Mouse (Mus musculus) gastrocnemius, postnatal 14 days (tissue): Measurements from ENCODE around the gene Ebi3. TPM values are rescaled to one million over a fixed set of nuclear protein-coding genes. Genes with fewer than 3 reads are reported as not detected.
"Not testable (repeated sequence)": the region's sequence is repeated elsewhere in the genome, so short reads cannot be mapped to it uniquely, and the experiment has no call there.

Experiments used
- DNase-seq: peaks from one replicate; pipeline ENCODE4 v3.0.0; 2021; ENCODE audit warnings: mixed read lengths
- intact Hi-C: fragments of 180-260 bp; cut with DNase I; formaldehyde crosslinking; loops from one replicate; pipeline ENCODE4 v1.15.1; 2025; ENCODE audit warnings: low total_unique reads
- long read RNA-seq, 2 experiments: library from polyadenylated mRNA; stranded (forward); transcript quantifications; one replicate each; pipeline ENCODE4 v2.0.0; 2021
- total RNA-seq, 2 experiments: library from RNA; stranded (reverse); gene quantifications; 2 replicates each; pipeline ENCODE4 v1.2.3; 2021

The Ebi3 gene
- total RNA-seq: under 1 TPM; 0.33 to 0.47 TPM
- long read RNA-seq, experiment 1: 0 reads
- long read RNA-seq, experiment 2, partial matches to known transcripts: 0 of 1 reads
- long read RNA-seq, experiment 2, other reads (novel, unspliced or antisense): 0 of 1 reads

DNA sequence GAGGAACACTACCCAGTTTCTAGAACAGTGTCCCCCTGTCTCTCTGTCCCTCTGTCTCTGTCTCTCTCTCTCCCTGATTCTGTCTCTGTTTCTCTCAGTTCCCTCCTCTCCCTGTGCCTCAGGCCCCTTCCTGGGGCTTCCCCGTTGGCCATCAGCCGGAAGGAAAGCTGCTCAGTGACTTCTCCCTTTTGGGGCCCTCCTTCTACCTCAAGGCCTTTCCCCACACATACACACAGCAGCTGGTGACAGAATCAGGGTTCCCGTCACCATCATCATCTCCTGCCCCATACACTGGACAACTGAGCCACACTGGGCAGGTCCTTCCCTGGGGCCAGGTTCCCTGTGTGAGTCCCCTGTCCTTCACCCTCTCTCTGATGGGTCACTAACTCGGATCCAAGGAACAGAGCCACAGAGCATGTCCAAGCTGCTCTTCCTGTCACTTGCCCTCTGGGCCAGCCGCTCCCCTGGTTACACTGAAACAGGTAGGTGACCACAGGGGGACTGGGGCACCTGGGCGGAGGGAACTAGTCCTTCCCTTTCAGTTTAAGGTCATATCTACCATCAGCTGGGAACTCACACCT lies at the start of gene Ebi3:
Gene Ebi3 (plus strand): TSS at position 194 of the 581 bp plus-strand sequence.
- no peak for DNase-seq
- intact Hi-C loops: no loop called here

DNA sequence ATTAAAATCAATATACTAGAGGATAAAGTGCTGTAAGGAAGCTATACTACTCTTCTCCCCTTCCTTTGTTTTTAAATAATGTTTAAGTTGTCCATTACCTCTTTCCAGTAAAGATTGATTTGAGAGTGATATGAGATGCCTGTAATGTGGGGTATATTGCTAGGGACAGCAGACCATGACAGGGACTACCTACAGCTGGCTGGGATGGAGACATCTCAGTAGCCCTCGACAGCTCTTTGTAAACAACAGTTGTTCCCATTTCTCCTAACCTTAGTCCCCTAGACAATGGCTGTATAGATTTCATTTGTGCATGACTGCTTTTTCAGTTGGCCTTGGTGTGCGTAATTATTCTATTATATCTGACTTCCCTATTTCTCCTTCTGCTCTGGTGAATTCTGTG lies 49.4 kb upstream of the Ebi3 start:
- no peak for DNase-seq
- intact Hi-C loops: no loop called here

DNA sequence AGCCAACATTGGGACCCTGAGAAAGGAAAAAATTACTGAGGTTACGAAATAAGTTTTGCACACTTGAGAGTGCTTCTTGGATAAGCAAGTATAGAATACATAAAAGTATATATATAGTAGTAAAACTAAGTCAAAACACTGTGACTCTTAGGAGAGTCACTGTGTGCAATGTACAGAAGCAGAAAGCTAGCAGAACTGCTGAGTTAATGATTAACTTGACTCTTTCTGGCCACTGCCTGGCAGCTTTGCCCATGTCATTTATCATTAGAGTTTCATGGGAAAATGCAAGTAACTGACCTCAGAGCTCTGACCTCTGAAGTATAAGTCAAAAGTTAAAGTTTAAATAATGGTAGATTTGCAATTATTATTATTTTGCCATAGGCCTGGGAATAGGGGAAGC lies 48.8 kb upstream of the Ebi3 start:
- no peak for DNase-seq
- intact Hi-C loops: no loop called here

DNA sequence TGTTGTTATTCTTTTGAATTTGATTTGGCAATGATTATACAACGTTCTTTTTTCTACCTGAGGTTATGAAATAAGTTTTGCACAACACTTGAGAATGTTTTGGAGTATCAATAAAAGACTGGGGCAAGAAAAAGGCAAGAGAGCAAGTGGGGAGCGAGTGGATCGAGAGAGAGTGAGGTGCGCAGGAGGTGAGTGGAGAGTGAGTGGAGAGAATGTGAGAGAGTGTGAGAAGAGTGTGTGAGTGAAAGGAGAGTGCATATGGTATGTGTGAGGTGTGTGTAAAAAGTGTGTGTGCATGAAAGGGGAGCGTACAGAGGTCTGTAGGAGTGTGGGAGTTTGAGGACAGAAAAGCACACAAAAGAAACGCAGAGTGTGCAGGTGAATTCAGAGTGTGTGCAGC lies 48.3 kb upstream of the Ebi3 start:
- intact Hi-C loops: no loop called here
- DNase-seq: no peak

DNA sequence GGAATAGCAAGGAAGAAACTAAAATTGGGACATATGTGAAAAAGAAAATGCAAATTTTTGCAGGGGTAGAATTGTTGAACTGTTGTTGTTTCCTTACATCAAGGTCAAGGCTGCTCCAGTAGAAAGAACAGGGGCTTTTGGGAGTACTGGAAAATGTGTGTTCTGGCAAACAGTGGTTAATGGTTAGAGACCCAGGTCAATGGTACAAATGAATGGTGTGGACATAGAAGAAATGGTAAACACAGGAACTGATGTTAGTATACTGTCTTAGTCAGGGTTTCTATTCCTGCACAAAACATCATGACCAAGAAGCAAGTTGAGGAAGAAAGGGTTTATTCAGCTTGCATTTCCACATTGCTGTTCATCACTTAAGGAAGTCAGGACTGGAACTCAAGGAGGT lies 45.8 kb upstream of the Ebi3 start:
- DNase-seq: no peak
- intact Hi-C loops: no loop called here

DNA sequence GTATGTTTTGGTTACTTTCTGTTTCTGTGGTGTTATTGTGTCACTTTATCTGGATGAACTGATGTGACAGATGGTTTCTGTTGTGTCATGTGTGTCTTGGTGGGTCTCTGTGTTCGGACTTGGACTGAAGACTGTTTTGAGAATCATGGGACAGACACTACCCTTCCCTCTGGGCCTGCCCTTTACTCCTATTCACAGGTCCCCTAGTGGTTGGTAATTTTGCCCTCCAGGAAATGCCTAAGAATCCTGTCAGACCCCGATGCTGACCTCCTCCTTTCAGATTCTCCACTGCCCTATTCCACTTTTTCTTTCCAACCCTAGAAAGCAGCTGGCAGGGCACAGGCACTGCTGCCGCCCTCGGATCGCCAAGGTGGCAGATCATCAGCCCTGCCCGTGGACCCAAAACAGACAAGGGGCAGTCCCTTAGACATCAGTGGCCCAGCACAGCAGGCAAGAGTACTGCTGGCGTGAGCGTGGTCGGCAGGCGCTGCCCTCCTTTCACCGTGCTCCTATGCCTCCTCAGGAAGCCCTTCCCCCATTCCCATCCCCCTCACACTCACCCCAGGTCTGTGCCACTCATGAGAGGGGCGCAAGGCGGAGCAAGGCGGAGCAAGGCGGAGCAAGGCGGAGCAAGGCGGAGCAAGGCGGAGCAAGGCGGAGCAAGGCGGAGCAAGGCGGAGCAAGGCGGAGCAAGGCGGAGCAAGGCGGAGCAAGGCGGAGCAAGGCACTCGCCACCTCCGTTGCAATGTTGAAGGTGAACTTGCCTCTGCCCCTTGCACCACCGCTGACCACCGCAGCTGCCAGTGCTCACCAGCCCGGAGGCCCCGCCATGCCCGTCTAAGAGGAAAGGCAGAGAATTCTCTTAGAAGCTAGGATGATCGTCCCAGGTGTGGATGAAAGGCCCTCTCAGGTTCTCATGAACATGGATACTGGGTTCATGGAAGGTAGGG lies 20.6 kb upstream of the Ebi3 start:
- DNase-seq: no peak
- intact Hi-C loops: no loop called here

DNA sequence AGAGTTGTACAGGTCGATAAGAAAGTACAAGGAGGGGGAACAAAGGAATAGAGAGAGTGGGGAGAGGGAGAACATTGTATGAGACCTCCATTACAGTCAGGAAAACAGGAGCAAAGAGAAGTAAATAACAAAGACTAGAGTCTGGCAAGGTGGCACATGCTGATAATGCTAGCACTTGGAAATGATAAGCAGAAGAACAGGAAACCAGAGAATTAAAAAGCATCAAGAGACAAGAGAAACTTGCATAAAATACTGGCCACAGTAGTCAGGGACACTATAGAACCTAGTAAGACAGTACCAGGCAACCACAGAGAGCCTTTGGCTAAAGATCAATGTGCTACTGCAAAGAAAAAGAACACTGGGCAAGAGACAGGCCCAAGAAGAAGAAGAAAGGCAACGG lies 19.8 kb upstream of the Ebi3 start:
- DNase-seq: no peak
- intact Hi-C loops: no loop called here

DNA sequence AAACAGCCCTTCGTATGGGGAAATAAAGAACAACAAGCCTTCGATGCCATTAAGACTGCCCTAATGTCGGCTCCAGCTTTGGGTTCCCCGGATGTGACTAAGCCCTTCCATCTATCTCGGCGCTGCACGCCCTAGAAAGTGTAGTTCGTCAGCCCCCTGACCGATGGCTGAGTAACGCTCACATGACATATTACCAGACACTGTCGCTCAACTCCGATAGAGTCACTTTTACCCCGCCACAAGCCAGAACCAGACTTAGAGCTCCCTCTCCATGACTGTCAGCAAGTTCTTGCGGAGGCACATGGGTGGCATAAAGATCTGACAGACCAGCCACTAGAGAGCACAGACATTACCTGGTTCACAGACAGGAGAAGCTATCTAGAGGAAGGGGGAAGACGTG lies 19.2 kb upstream of the Ebi3 start:
- DNase-seq: no peak
- intact Hi-C loops: no loop called here

DNA sequence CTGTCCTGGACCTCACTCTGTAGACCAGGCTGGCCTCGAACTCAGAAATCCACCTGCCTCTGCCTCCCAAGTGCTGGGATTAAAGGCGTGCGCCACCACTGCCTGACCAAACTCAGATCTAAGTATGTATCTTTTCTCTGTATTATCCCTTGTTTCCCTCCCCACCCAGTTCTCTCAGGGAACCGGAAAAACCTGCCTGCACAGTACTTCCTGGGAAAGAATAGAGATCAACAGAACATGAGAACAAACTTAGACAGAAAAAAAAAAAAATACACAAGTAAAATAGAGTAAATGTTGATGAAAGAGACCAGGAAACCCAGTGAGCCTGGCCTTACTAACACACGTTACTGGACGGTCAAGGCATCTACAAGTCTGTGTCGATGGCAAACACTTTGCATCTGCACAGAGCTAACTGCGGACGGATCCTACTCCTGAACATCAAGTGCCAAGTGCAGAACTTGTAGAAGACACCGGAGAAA lies 8.0 kb upstream of the Ebi3 start:
- intact Hi-C loops, DNase-seq: not testable (repeated sequence)

DNA sequence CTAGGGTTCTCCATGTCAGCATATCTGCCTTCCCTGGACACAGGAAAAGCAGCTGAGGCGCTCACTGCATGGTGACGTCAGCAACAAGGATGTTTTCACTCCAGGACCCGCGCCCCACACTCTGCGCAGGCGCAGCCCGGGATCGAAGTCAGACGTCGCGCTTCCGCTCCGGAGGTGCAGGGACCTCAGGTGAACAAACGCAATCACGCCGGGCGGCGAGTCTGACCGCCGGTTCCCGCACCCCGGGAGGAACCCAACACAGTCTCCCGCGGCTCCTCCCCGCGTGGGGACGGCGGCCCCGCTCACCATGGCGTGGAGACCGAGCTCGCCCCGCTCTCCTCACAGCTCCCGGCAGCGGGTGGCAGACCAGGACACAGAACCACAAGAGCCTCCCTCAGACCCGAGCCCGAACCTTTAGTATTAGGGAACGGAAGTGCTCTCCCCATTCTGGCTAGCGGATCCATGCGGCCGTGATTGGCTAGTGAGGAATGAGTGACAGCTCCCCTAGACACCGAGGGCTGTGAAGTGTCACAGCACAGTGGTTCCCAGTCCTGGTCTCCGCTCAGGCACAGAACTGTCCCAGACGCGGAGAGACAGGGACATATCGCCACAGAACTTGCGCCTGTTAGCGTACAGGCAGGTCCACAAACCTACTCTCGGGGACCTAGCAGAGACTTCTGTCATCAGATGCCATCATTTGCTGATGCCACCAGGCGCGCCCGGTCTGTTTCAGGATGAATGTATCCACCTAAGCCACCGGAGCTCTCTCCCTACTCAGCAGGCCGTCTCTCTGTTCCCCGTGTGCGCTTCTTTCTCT lies 7.4 kb upstream of the Ebi3 start:
- peak; percentile 92 for DNase-seq
- intact Hi-C loops: not testable (repeated sequence)

DNA sequence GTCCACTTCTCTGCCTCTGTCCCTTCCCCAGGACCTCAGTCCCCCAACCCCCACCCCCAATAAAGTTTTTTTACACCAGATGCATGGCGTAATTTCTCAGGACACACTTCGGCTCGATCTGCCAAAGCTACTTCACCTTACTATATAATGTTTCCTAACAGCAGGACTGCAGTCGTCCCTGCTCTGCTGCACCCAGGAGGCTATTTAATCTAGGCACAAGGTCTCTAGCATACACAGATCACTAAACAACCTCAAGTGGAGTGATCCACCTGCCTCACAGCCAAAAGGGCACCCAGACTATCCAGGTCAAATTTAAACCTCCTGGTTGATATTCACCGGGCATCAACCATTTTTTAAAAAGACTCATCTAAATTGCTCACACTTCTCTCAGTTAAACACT lies 6.7 kb upstream of the Ebi3 start:
- DNase-seq: no peak
- intact Hi-C loops: no loop called here

DNA sequence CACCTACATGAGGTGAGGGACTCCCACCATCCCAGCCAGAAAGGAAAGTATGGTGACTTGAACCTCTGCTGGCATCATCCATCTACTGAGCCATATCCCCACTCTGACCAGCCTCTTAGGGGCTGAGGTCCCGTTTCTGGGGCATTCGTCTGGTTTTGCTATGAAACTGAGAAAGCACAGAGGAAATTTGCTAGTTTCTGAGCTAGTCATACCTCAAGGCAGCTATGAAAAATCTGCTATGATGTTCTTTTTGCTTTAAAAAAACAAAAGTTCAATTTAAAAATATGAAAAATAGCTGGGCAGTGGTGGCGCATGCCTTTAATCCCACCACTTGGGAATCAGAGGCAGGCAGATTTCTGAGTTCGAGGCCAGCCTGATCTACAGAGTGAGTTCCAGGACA lies 3.8 kb upstream of the Ebi3 start:
- intact Hi-C loops: no loop called here

DNA sequence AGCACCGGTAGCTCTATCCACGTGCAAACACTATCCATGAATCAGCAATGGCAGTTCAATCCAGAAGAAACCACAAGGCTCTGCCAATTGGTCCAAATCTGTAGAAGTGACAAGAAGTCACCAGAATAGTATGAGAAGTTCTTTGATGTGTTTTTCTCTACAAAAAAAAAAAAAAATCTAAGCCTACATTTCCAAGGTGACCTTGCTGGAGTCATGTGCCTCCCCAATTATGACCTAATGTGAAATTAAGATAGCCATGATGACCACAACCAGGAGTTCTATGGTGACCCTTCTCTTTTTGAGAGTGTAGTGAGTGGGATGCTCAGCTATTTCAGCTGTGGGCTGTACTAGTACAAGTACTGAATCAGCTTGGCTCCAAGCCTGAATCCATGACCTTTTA lies 3.0 kb upstream of the Ebi3 start, which contains the start of gene Zfp119b:
Gene Zfp119b (minus strand): TSS at position 101 of the 400 bp plus-strand sequence.
- intact Hi-C loops: no loop called here
- no peak for DNase-seq

More for the DNA sequence above, 3.8 kb upstream of the Ebi3 start:
- no peak for DNase-seq

DNA sequence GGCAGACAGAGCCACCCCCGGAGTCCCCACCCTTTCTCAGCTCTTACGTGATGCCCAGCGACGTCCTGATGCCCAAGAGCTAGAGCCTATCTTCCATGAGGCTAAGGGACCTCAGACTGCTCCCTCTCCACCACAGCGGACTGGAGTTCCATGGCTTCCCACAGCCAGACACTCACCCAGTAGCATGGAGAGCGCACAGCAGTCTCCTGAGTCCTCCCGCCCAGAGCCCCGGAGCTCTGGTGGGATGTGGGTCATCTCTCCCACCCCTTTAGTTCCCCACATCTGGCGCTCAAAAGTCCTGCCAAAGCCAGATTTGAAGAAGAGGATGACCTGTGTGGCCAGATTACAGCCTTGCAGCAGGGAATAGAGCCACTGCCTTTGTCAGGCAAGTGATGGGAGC lies 1.8 kb upstream of the Ebi3 start:
- DNase-seq: no peak
- intact Hi-C loops: no loop called here

DNA sequence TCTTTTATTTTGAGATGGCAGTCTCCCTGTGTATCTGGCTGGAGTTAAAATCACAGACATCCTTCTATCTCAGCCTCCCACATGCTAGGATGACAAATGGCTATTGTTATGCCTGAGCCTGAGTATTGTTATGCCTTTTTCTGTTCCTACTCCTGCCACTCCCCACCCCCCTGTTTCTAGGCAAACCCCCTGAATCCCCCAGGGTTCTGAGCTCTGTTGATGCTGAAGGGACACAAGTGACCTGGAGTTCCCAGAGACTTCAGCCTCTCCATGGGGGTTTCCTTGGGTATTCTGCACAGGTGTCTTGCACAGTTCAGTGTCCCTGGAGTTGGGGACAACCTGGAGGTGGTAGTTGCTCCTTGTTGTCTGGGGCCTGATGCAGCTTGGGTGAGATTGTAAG lies 399 bp upstream of the Ebi3 start:
- no peak for DNase-seq
- intact Hi-C loops: no loop called here

DNA sequence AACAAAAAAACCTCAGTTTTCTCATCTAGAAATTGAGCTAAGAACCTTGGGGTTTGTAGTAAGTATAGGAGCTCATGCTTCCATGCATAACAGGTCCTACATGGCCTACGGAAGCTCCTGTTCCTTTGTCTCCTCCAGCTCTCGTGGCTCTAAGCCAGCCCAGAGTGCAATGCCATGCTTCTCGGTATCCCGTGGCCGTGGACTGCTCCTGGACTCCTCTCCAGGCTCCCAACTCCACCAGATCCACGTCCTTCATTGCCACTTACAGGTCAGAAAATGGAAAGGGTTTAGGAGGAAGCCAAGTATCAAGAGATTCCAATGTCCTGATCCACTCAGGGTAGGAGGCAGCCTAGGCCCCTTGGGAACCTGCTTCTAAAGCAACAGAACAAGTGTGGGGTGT lies 1.3 kb downstream of the Ebi3 start:
- intact Hi-C loops: no loop called here

DNA sequence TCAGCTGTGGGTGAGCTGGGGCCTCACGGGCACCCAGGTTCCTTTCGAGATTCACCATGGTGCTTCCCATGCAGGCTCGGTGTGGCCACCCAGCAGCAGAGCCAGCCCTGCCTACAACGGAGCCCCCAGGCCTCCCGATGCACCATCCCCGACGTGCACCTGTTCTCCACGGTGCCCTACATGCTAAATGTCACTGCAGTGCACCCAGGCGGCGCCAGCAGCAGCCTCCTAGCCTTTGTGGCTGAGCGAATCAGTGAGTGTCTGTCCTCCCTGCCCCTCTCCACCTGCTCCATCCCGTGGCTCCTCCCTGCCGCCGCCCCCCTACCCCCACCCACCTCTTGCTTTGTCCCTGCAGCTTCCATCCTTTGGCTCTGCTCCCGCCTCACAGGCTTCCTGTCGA lies 1.8 kb downstream of the Ebi3 start:
- intact Hi-C loops: no loop called here
- DNase-seq: no peak

More for the DNA sequence above, 1.3 kb downstream of the Ebi3 start:
- DNase-seq: no peak

DNA sequence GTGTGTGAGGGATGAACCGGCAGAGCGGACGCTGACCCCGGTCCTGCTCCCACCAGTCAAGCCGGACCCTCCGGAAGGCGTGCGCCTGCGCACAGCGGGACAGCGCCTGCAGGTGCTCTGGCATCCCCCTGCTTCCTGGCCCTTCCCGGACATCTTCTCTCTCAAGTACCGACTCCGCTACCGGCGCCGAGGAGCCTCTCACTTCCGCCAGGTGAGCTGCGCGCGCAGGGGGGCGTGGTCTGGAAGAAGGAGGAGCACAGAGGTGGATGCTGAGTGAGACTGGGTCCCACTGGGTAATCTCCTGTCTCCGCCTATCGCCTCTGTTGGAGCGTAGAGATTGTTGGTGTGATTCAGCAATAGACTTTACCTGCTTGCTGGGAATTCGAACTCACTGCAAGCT lies 3.7 kb downstream of the Ebi3 start:
- intact Hi-C loops: no loop called here
- no peak for DNase-seq

DNA sequence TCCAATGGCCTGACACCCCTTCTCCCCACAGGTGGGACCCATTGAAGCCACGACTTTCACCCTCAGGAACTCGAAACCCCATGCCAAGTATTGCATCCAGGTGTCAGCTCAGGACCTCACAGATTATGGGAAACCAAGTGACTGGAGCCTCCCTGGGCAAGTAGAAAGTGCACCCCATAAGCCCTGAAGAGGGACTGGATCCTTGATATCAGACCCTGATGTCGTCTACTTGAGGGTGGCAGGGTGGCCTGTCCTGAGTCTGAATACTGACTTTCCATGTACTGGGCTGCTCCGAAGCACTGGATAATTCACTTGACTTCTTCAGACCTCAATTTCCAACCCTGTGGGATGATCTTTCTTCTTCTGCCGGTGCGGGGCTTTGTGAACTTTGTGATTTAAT lies 4.2 kb downstream of the Ebi3 start:
- DNase-seq: no peak
- intact Hi-C loops: no loop called here

DNA sequence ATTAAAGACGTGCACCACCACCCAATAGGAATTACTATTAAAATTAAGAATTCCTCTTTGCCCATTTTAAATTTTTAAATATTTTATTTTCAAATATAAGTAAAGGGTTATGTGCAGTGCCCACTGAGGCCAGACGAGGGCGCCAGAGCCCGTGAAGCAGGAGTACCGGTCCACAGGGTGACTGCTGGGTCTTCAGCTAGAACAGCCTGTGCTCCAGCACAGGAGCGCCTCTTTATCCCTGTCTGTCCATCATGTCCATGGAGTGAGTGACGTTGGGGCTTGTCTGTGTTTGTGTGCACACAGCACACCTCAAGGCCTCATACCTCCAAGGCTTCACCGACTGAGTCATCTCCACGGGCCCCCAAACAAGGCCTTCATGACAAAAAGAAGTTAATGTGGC lies 4.7 kb downstream of the Ebi3 start:
- intact Hi-C loops: no loop called here
- DNase-seq: peak; percentile 73
